Mouse (Mus musculus) erythroblast, embryonic 14.5 days (primary cell): ENCODE measurements at regions not wholly inside any gene's neighbourhood (a gene's known extent, or its start where the extent isn't known, plus 50 kb on each side); places are given as distances from the start of the nearest gene placed in this dataset.

Experiments used
- GATA1 ChIP-seq: IDR thresholded peaks from 2 replicates; pipeline ENCODE4 v1.6.1; 2012; ENCODE audit warnings: low read length, inconsistent platforms, mixed read lengths
- TAL1 ChIP-seq: IDR thresholded peaks from 3 replicates; pipeline ENCODE4 v1.6.1; 2012; ENCODE audit warnings: low read length, inconsistent platforms, mixed read lengths

DNA sequence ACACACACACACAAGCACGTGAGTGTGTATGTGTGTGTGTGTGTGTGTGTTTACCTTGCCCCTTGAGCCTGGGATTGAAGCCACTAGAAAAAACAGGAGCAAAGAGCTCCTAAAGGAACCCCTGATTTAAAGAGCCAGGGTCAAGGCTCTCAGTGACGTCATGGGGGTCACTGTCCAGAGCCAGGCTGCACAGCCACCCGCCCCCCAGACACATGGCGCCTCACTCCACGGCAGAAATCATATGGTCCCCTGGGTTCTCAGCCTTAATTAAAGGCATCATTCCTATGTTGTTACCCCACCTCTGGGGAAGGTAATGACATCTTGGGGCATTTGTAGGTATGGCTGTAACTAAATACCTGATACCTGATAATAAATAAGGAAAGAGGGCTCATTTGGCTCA is 224.9 kb upstream of the Irx5 start:
- no peak for TF ChIP-seq GATA1
- TF ChIP-seq TAL1, result no peak
